Mouse (Mus musculus) ES-Bruce4 (cell line): ENCODE data around the gene Slc25a21.

Experiments
- CTCF ChIP-seq: IDR thresholded peaks from one replicate; pipeline ENCODE4 v1.8.1; 2011; ENCODE audit warnings: low read depth, low read length
- EP300 ChIP-seq: IDR thresholded peaks from 2 replicates; pipeline ENCODE4 v1.6.1; 2011; ENCODE audit warnings: low read depth, low read length; ENCODE audit not compliant: insufficient read depth

DNA sequence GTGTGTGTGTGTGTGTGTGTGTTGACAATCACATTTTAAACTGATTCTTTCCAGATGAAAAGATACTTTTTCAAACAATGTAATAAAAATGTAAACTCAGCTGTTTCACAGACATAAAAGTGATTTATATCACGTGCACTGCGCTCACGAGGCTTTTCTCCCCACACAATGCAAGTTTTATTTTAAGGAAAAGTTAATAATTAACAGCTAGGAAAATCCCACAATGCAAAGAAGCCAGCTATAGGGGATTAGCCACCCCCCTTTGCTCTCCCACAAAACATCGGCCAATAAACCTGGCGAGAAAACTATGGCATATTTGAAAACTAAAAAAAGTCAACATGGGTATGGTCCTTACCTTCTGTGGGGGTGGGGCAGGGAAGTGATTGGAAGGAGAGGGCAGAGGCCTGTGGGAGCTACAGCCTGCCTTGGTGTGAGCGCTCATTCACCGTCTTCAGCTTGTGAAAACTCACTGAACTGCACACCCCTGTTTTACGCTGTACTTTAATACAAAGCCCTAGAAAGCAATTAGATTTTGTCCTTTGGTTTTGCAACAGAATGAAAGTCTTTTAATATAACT lies 369.4 kb downstream of the Slc25a21 start:
- TF ChIP-seq EP300 (no peak), CTCF (no peak)
